Mouse (Mus musculus) limb, embryonic 12.5 days (tissue): Measurements from ENCODE around the gene Ap1m1. TPM values are rescaled to one million over a fixed set of nuclear protein-coding genes. Genes with fewer than 3 reads are reported as not detected.

Source experiments
- polyA plus RNA-seq: library from polyadenylated mRNA; unstranded; fragments of >200 nt; fragmentation: Nextera tagmentation; extraction: Ambion mirVana; gene quantifications from 2 replicates; pipeline ENCODE4 v1.2.1, GENCODE M21; 2016

Ap1m1 gene
- polyA plus RNA-seq, 1 experiment from 2014 or later = 123 TPM

Other genes with a start within 250 kb of the Ap1m1 start
- gene Cyp4f18, start 230.4 kb upstream of the Ap1m1 start, polyA plus RNA-seq = 0.66 and 1.3 TPM in 2 replicates
- gene Olfr372, start 198.8 kb upstream of the Ap1m1 start, polyA plus RNA-seq = not detected in 2 replicates
- gene Olfr373, start 156.8 kb upstream of the Ap1m1 start, polyA plus RNA-seq = not detected in 2 replicates
- gene Olfr374, start 133.0 kb upstream of the Ap1m1 start, polyA plus RNA-seq = not detected in 2 replicates
- 668 and 683 TPM in 2 replicates for gene Tpm4, start 105.0 kb upstream of the Ap1m1 start, polyA plus RNA-seq
- gene Rab8a, start 78.8 kb upstream of the Ap1m1 start, polyA plus RNA-seq = 117 TPM in 2 replicates
- not detected in 2 replicates for gene Hsh2d, start 50.4 kb upstream of the Ap1m1 start, polyA plus RNA-seq
- not detected in 2 replicates for gene Cib3, start 27.2 kb upstream of the Ap1m1 start, polyA plus RNA-seq
- not detected in 2 replicates for gene Gm11034, start 26.4 kb upstream of the Ap1m1 start, polyA plus RNA-seq
- gene Fam32a, start 20.3 kb upstream of the Ap1m1 start, polyA plus RNA-seq = 63.5 and 64.2 TPM in 2 replicates
- 30.3 and 32.4 TPM in 2 replicates for gene Gm10282, start 65.2 kb downstream of the Ap1m1 start, polyA plus RNA-seq
- gene Klf2, start 79.0 kb downstream of the Ap1m1 start, polyA plus RNA-seq = 5.3 and 6.0 TPM in 2 replicates
- gene Eps15l1, start 181.4 kb downstream of the Ap1m1 start, polyA plus RNA-seq = 71.8 and 74.6 TPM in 2 replicates
- gene Calr3, start 203.9 kb downstream of the Ap1m1 start, polyA plus RNA-seq = 0.78 and 1.6 TPM in 2 replicates
- 16.6 and 17.1 TPM in 2 replicates for gene 1700030K09Rik, start 203.9 kb downstream of the Ap1m1 start, polyA plus RNA-seq
- 61.2 and 72.2 TPM in 2 replicates for gene Cherp, start 235.2 kb downstream of the Ap1m1 start, polyA plus RNA-seq